Mouse (Mus musculus): ENCODE data around the gene Klf7. TPM values are rescaled to one million over a fixed set of nuclear protein-coding genes. Genes with fewer than 3 reads are reported as not detected.
"Not testable (repeated sequence)": the region's sequence is repeated elsewhere in the genome, so short reads cannot be mapped to it uniquely, and the experiment has no call there.

Klf7 gene
- polyA plus RNA-seq, 1 experiment from 2014 or later, result 13.8 TPM

GRCm38 (mm10) chr1:64118285-64119170 is 3.6 kb downstream of the Klf7 start:
- 43% methylated on average over 6 of the region's 6 CpGs for WGBS
- H3K9me3 ChIP-seq, result no peaks in the 10 kb centered on the region
- H3K4me1 ChIP-seq, result peaks cover 54% of the 10 kb centered on the region
- peak overlapping the region; percentile 83 for H3K4me3 ChIP-seq
- H3K27ac ChIP-seq, result peak overlapping the region; percentile 100
- no peak for DNase-seq (ENCODE audit: extremely low spot score, low spot score)
- no peaks in the 10 kb centered on the region for H3K36me3 ChIP-seq (replicated peaks)
- H3K27me3 ChIP-seq (ENCODE audit: poor library complexity, severe bottlenecking), result no peaks in the 10 kb centered on the region

- no peak for DNase-seq (ENCODE audit: extremely low spot score, low spot score)
- H3K36me3 ChIP-seq (replicated peaks), result no peaks in the 10 kb centered on the region
- H3K27me3 ChIP-seq (ENCODE audit: poor library complexity, severe bottlenecking), result no peaks in the 10 kb centered on the region
- H3K4me1 ChIP-seq, result peaks cover 49% of the 10 kb centered on the region
- H3K9me3 ChIP-seq, result no peaks in the 10 kb centered on the region
- 83% methylated on average over 11 of the region's 11 CpGs for WGBS
- H3K4me3 ChIP-seq, result peak overlapping the region; percentile 83; the same call in 1 of the 2 replicates
- no peak overlapping the region for H3K27ac ChIP-seq
These were observed 4.4 kb downstream of the Klf7 start for GRCm38 (mm10) chr1:64117478-64118284.

- no peak for DNase-seq (ENCODE audit: extremely low spot score, low spot score)
- Histone ChIP-seq H3K4me1 (peaks cover 43% of the 10 kb centered on the region), H3K27ac (no peak overlapping the region), H3K9me3 (no peaks in the 10 kb centered on the region), H3K4me3 (no peak overlapping the region), H3K36me3 (replicated peaks) (no peaks in the 10 kb centered on the region), H3K27me3 (ENCODE audit: poor library complexity, severe bottlenecking) (no peaks in the 10 kb centered on the region)
- WGBS, result 78% methylated on average over 6 of the region's 6 CpGs
These were observed 5.2 kb downstream of the Klf7 start for GRCm38 (mm10) chr1:64116746-64117455.

GRCm38 (mm10) chr1:64114579-64114978 is 7.5 kb downstream of the Klf7 start:
- Histone ChIP-seq H3K36me3 (replicated peaks) (no peaks in the 10 kb centered on the region), H3K4me3 (no peak overlapping the region), H3K27ac (no peak overlapping the region), H3K27me3 (ENCODE audit: poor library complexity, severe bottlenecking) (no peaks in the 10 kb centered on the region), H3K4me1 (peaks cover 34% of the 10 kb centered on the region), H3K9me3 (no peaks in the 10 kb centered on the region)
- DNase-seq (ENCODE audit: extremely low spot score, low spot score), result no peak
- WGBS, result 93% methylated on average over 3 of the region's 3 CpGs

- H3K4me3 ChIP-seq; DNase-seq (ENCODE audit: extremely low spot score, low spot score); H3K9me3 ChIP-seq; H3K27ac ChIP-seq; H3K27me3 ChIP-seq (ENCODE audit: poor library complexity, severe bottlenecking): not testable (repeated sequence)
- 84% methylated on average over 3 of the region's 3 CpGs for WGBS
- Histone ChIP-seq H3K4me1 (peaks cover 26% of the 10 kb centered on the region), H3K36me3 (replicated peaks) (peaks cover 12% of the 10 kb centered on the region)
These were observed 13.4 kb downstream of the Klf7 start for GRCm38 (mm10) chr1:64108653-64109052.

- Histone ChIP-seq H3K4me1 (peaks cover 26% of the 10 kb centered on the region), H3K36me3 (replicated peaks) (peaks cover 12% of the 10 kb centered on the region), H3K4me3 (no peak overlapping the region), H3K27ac (no peak overlapping the region), H3K27me3 (ENCODE audit: poor library complexity, severe bottlenecking) (no peaks in the 10 kb centered on the region), H3K9me3 (no peaks in the 10 kb centered on the region)
- DNase-seq (ENCODE audit: extremely low spot score, low spot score), result no peak
- 79% methylated on average over 7 of the region's 7 CpGs for WGBS
These were observed 14.6 kb downstream of the Klf7 start for GRCm38 (mm10) chr1:64107526-64107925.

- Histone ChIP-seq H3K27me3 (ENCODE audit: poor library complexity, severe bottlenecking) (no peaks in the 10 kb centered on the region), H3K4me3 (no peak overlapping the region), H3K27ac (peak overlapping the region; percentile 62), H3K36me3 (replicated peaks) (peaks cover 12% of the 10 kb centered on the region), H3K9me3 (no peaks in the 10 kb centered on the region), H3K4me1 (peaks cover 32% of the 10 kb centered on the region)
- WGBS, result 38% methylated on average over 5 of the region's 5 CpGs
- DNase-seq (ENCODE audit: extremely low spot score, low spot score), result no peak
These were observed 16.0 kb downstream of the Klf7 start for GRCm38 (mm10) chr1:64106127-64106526.

GRCm38 (mm10) chr1:64105181-64105646 is 16.9 kb downstream of the Klf7 start:
- Histone ChIP-seq H3K36me3 (replicated peaks) (peaks cover 12% of the 10 kb centered on the region), H3K4me1 (peaks cover 39% of the 10 kb centered on the region), H3K27me3 (ENCODE audit: poor library complexity, severe bottlenecking) (no peaks in the 10 kb centered on the region), H3K27ac (no peak overlapping the region), H3K9me3 (no peaks in the 10 kb centered on the region), H3K4me3 (no peak overlapping the region)
- 91% methylated on average over 7 of the region's 7 CpGs for WGBS
- no peak for DNase-seq (ENCODE audit: extremely low spot score, low spot score)

- Histone ChIP-seq H3K36me3 (replicated peaks) (peaks cover 12% of the 10 kb centered on the region), H3K27ac (no peak overlapping the region), H3K4me3 (no peak overlapping the region), H3K4me1 (peaks cover 39% of the 10 kb centered on the region), H3K9me3 (no peaks in the 10 kb centered on the region), H3K27me3 (ENCODE audit: poor library complexity, severe bottlenecking) (no peaks in the 10 kb centered on the region)
- no peak for DNase-seq (ENCODE audit: extremely low spot score, low spot score)
- 92% methylated on average over 3 of the region's 3 CpGs for WGBS
These were observed 17.4 kb downstream of the Klf7 start for GRCm38 (mm10) chr1:64104665-64105064.

GRCm38 (mm10) chr1:64101331-64101730 is 20.8 kb downstream of the Klf7 start:
- no peak overlapping the region for H3K4me3 ChIP-seq
- H3K27me3 ChIP-seq (ENCODE audit: poor library complexity, severe bottlenecking), result no peaks in the 10 kb centered on the region
- DNase-seq (ENCODE audit: extremely low spot score, low spot score), result no peak
- peaks cover 50% of the 10 kb centered on the region for H3K4me1 ChIP-seq
- H3K9me3 ChIP-seq, result no peaks in the 10 kb centered on the region
- peaks cover 12% of the 10 kb centered on the region for H3K36me3 ChIP-seq (replicated peaks)
- 78% methylated on average over 3 of the region's 3 CpGs for WGBS
- no peak overlapping the region for H3K27ac ChIP-seq

GRCm38 (mm10) chr1:64098800-64099199 is 23.3 kb downstream of the Klf7 start:
- 72% methylated on average over 4 of the region's 4 CpGs for WGBS
- H3K27ac ChIP-seq, result no peak overlapping the region
- no peak for DNase-seq (ENCODE audit: extremely low spot score, low spot score)
- peaks cover 38% of the 10 kb centered on the region for H3K4me1 ChIP-seq
- no peaks in the 10 kb centered on the region for H3K27me3 ChIP-seq (ENCODE audit: poor library complexity, severe bottlenecking)
- no peaks in the 10 kb centered on the region for H3K9me3 ChIP-seq
- H3K36me3 ChIP-seq (replicated peaks), result peaks cover 2% of the 10 kb centered on the region
- no peak overlapping the region for H3K4me3 ChIP-seq

- no peaks in the 10 kb centered on the region for H3K27me3 ChIP-seq (ENCODE audit: poor library complexity, severe bottlenecking)
- no peak overlapping the region for H3K4me3 ChIP-seq
- no peak for DNase-seq (ENCODE audit: extremely low spot score, low spot score)
- peak overlapping the region; percentile 65 for H3K27ac ChIP-seq
- WGBS, result 74% methylated on average over 6 of the region's 6 CpGs
- no peaks in the 10 kb centered on the region for H3K9me3 ChIP-seq
- no peaks in the 10 kb centered on the region for H3K36me3 ChIP-seq (replicated peaks)
- H3K4me1 ChIP-seq, result peaks cover 38% of the 10 kb centered on the region
These were observed 24.3 kb downstream of the Klf7 start for GRCm38 (mm10) chr1:64097640-64098287.
